Comparison of ENCODE assay signal across 21 mouse cellular contexts in genomic region chr6:134441716-134442115, GRCm38 (mm10). TPM values are rescaled to one million over a fixed set of nuclear protein-coding genes. Genes with fewer than 3 reads are reported as not detected.
"Had no signal": no experiment of that assay in that cellular context is flagged by ENCODE, and none has a peak within 500 bp of the region (broad histone marks: within the 10 kb centered on the region; RNA-seq: fewer than 3 reads in every experiment).

No protein-coding gene starts in this region.

- H3K27me3 ChIP-seq: hindbrain, embryonic 15.5 days; limb, embryonic 13.5 days; limb, embryonic 15.5 days; liver, embryonic 12.5 days had no signal

- ATAC-seq: hindbrain, postnatal 0 days; intestine, embryonic 16.5 days; liver, embryonic 12.5 days had no signal

- DNase-seq: gastrocnemius, adult 2 months; gastrocnemius, postnatal 10 days; gastrocnemius, postnatal 25 days; heart, adult 18-20 months; heart, postnatal 14 days; heart, postnatal 36 days; kidney, adult 11 months; kidney, adult 2 months; kidney, adult 9 months; kidney, postnatal 10 days; kidney, postnatal 25 days; layer of hippocampus, adult 9-11 months; layer of hippocampus, postnatal 36 days; left cerebral cortex, postnatal 4 days had no signal

RNA-seq across cellular contexts. Expression of gene Bcl2l14, which starts 45.6 kb away (rescaled TPM):
- polyA plus RNA-seq: liver, adult 2 months had no signal
